Mouse (Mus musculus): ENCODE results near the gene Zfp619.

DNA sequence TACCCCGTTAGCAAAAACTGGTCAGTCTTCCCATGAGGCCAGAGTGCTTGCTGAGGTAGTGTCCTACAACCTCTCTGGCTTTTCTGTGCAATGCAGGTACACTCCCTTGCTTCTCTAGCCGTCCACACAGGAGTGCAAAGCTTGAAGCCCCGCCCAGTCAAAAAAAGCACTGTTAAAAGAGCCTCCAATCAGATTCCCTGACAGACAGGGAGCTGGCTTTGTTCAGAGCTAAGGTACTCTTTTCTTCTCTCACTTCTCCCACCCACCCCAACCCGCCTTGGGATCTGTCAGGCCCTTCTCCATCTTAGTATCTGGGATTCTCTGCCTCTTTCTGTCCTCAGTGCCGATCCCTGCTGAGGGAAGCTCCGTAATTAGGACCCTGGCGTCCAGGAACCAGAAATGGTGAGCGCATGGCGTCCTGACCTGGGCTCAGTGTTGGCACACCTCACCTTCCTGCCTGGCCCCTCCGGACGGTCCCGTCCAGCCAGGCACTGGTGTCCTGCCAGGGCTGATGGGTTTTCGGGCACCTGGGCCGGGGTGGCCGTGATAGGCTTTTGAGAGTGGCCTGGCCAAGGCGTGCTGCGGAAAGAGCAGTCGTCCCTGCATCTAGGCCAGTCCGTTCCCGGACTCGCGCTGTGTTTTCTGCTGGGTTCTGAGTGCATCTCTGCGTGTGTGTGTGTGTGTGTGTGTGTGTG, 30.3 kb upstream of the Zfp619 start:
- TF ChIP-seq CTCF (IDR thresholded peaks at IDR 0.05 in 2 of 3, conservative IDR thresholded peaks at IDR 0.05 in 1 of 3; ENCODE audit: control insufficient read depth in 1 of 3, insufficient read depth in 1 of 3, low read depth in 2 of 3, low read length in 3 of 3, poor library complexity in 1 of 3, severe bottlenecking in 1 of 3) (no peak), POLR2A (IDR thresholded peaks at IDR 0.05; ENCODE audit: control insufficient read depth in 1 of 2, insufficient read depth in 1 of 2, low read depth in 1 of 2, low read length in 2 of 2, poor library complexity in 1 of 2) (no peak), SIN3A (IDR thresholded peaks at IDR 0.05; ENCODE audit: low read length) (no peak), ZNF384 (IDR thresholded peaks at IDR 0.05; ENCODE audit: low read depth, low read length) (no peak), POLR2AphosphoS5 (IDR thresholded peaks at IDR 0.05; ENCODE audit: borderline replicate concordance, low read depth, low read length) (no peak)
